Mouse (Mus musculus): Measurements from ENCODE around the gene Fancc. TPM values are rescaled to one million over a fixed set of nuclear protein-coding genes. Genes with fewer than 3 reads are reported as not detected.
"Not testable (repeated sequence)": the region's sequence is repeated elsewhere in the genome, so short reads cannot be mapped to it uniquely, and the experiment has no call there.

The Fancc gene
- polyA plus RNA-seq, 1 experiment from 2014 or later, result 21.8 TPM

DNA sequence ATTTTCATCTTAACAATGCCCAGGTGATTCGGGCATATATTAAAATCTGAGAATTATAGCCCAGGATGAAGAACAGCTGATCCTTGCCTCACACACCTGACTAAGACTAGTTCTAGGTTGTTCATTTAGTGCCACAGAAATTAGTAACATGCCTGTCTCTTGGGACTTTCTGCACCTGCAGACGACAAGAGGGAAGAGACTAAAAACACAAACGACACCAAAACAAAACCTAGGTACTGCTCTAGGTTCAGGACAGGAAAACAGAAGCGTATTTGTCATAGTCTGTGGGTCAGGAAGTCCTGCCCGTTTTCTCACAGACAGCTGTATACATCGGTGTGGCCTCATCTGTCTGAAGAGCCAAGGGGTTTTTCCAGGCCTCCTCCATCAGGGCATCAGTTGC lies 51.7 kb downstream of the Fancc start:
- Histone ChIP-seq H3K27me3 (no peaks in the 10 kb centered on the region), H3K36me3 (no peaks in the 10 kb centered on the region), H3K4me1 (no peaks in the 10 kb centered on the region), H3K9me3 (replicated peaks) (no peaks in the 10 kb centered on the region), H3K9ac (no peak overlapping the region), H3K27ac (no peak overlapping the region), H3K4me2 (no peak overlapping the region), H3K4me3 (replicated peaks) (no peak overlapping the region)
- WGBS, result 78% methylated on average over 6 of the region's 6 CpGs
- ATAC-seq (replicated peaks; ENCODE audit: low FRiP score), result no peak

DNA sequence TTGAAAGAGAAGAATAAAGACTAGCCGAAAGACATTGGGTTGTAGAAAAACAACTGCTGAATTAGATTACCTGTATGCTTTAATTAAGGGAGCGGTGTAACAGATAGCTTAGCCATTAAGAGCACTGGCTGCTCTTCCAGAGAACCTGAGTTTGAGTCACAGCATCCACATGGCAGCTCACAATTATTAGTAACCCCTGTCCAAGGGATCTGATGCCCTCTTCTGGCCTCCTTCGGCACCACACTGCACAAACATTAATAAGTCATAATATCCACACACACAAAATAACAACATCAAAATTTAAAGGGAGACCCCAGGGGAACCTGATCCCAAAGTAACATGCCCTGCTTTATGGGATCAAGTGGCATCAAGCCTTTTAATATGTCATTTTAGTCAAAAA lies 64.3 kb downstream of the Fancc start:
- no peak for ATAC-seq (replicated peaks; ENCODE audit: low FRiP score)
- Histone ChIP-seq H3K27me3 (no peaks in the 10 kb centered on the region), H3K4me2 (no peak overlapping the region)

DNA sequence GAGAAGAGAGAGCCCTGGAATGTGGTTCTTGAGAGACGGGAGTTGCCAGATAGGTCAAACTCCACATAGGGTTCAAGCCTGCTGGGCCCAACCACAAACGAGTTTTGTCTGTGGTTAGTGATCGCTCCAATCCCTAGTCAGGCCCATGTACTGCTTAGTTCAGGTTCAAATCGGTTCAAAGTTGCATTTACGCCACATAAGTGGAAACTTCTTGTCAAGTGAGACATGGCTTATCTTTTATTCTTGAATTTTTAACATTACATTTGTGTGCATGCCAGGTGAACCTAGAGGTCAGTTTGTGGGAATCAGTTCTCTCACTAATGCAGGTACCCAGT lies 65.3 kb downstream of the Fancc start:
- WGBS, result 15% methylated on average over 5 of the region's 5 CpGs
- Histone ChIP-seq H3K4me2 (peak overlapping the region; percentile 69), H3K27ac (peak overlapping the region; percentile 100), H3K9me3 (replicated peaks) (no peaks in the 10 kb centered on the region), H3K4me3 (replicated peaks) (peak overlapping the region; percentile 70), H3K36me3 (no peaks in the 10 kb centered on the region), H3K4me1 (peaks cover 9% of the 10 kb centered on the region; the same call in 1 of the 2 replicates), H3K27me3 (no peaks in the 10 kb centered on the region), H3K9ac (peak overlapping the region; percentile 76)
- no peak for ATAC-seq (replicated peaks; ENCODE audit: low FRiP score)

More for the DNA sequence above, 64.3 kb downstream of the Fancc start:
- no peak overlapping the region for H3K27ac ChIP-seq
- no peak overlapping the region for H3K9ac ChIP-seq
- WGBS, result 85% methylated on average over 3 of the region's 3 CpGs
- H3K4me1 ChIP-seq, result peaks cover 9% of the 10 kb centered on the region; the same call in 1 of the 2 replicates
- H3K9me3 ChIP-seq (replicated peaks), result no peaks in the 10 kb centered on the region
- H3K4me3 ChIP-seq (replicated peaks), result no peak overlapping the region
- no peaks in the 10 kb centered on the region for H3K36me3 ChIP-seq

DNA sequence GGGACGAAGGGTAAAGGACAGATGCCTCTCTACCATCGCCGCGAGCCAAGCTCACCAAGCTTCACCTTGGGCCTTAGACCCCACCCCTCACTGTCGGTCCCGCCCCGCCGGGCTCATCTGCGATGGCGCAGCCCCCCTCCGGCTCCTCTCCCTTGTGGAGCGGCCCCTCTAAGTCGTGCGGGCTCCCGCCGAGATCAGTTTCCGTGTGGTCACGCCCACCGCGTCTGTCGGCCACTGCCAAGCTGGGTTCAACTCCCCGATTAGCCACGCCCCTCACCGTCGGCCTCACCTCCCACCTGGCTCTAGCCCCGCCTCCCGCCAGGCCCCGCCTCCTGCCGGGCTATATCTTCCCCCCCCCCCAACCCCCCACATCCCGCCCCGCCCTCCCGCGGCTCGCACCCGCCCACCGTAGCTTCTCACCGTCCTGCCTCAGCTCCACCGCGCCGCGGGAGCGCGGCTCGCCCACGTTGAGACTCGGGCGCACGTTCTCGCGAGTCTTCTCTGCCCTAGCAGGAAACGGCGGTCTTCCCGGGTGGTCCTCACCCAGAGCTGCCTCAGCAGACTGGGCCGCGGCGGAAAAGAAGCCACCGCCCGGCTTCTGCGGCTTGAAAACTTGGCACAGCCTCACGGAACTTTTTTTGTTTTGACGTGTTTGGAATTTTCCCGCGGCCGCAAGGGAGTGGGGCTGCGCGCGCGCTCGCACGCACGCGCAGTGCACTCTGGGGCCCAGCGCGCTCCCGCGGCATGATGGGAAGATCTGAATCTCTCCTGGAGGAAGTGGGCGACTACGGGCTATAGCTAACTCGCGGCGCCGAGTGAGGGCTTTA lies 65.8 kb downstream of the Fancc start:
- peak; percentile 98 for ATAC-seq (replicated peaks; ENCODE audit: low FRiP score)
- Histone ChIP-seq H3K27me3 (no peaks in the 10 kb centered on the region), H3K27ac (peak overlapping the region; percentile 100), H3K4me1 (peaks cover 9% of the 10 kb centered on the region; the same call in 1 of the 2 replicates), H3K4me2 (peak overlapping the region; percentile 69), H3K4me3 (replicated peaks) (peak overlapping the region; percentile 70), H3K9ac (peak overlapping the region; percentile 76), H3K36me3 (no peaks in the 10 kb centered on the region), H3K9me3 (replicated peaks) (no peaks in the 10 kb centered on the region)
- under 1% methylated on average over 82 of the region's 82 CpGs for WGBS

DNA sequence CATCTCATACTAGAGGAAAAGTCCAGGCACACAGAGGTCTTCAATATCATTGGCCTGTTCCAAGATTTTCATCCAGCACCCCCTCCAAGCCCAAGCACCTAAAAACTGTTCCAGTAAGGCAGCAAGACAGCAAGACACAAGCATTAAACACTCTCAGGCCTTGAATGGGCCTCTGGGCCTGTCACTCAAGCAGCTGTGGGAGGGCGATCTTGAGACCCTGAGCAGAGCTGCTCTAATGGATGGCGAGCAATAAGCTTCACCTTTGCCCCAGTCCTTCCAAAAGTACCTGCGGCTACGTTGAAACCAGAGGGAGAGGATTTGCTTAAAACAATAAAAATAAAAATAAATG lies 66.4 kb downstream of the Fancc start:
- no peaks in the 10 kb centered on the region for H3K36me3 ChIP-seq
- no peaks in the 10 kb centered on the region for H3K27me3 ChIP-seq
- peak overlapping the region; percentile 70 for H3K4me3 ChIP-seq (replicated peaks)
- H3K27ac ChIP-seq, result peak overlapping the region; percentile 100
- H3K4me2 ChIP-seq, result peak overlapping the region; percentile 69
- H3K4me1 ChIP-seq, result peaks cover 9% of the 10 kb centered on the region; the same call in 1 of the 2 replicates
- peak overlapping the region; percentile 76 for H3K9ac ChIP-seq
- WGBS, result under 1% methylated on average over 4 of the region's 4 CpGs
- ATAC-seq (replicated peaks; ENCODE audit: low FRiP score), result peak; percentile 83
- no peaks in the 10 kb centered on the region for H3K9me3 ChIP-seq (replicated peaks)

DNA sequence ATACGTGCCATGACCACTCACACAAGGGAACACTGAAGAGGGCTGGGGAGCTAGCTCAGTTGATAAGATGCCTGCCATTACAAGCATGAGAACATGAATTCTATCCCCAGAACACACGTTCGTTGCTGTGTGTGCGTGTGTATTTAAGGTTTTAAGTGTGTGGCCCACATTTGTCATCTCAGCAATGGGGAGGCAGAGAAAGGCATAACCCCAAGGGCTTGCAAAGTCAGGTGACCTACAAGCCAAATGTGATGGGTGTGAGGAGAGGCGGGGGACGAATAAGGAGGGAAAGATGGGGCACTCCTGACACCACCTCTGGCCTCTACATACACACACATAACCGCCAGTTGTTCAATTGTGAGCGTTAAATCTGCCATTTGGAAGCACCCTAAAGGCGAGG lies 66.9 kb downstream of the Fancc start:
- Histone ChIP-seq H3K4me1 (peaks cover 9% of the 10 kb centered on the region; the same call in 1 of the 2 replicates), H3K4me2 (peak overlapping the region; percentile 69), H3K27me3 (no peaks in the 10 kb centered on the region), H3K9ac (peak overlapping the region; percentile 76), H3K4me3 (replicated peaks) (peak overlapping the region; percentile 70), H3K27ac (peak overlapping the region; percentile 100), H3K9me3 (replicated peaks) (no peaks in the 10 kb centered on the region), H3K36me3 (no peaks in the 10 kb centered on the region)
- ATAC-seq (replicated peaks; ENCODE audit: low FRiP score), result no peak; the same call in 1 of the 2 replicates
- 78% methylated on average over 9 of the region's 9 CpGs for WGBS

DNA sequence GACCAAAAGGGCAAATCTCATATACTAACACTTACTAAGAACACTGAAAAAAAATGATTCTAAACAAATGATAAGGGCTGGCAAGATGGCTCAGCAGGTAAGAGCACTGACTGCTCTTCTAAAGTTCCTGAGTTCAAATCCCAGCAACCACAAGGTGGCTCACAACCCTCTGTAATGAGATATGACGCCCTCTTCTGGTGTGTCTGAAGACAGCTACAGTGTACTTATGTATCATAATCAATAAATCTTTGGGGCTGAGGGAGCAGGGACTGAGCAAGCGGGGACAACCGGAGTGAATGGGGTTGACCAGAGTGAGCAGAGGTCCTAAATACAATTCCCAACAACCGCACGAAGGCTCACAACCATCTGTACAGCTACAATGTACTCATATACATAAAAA lies 68.9 kb downstream of the Fancc start:
- not testable (repeated sequence) for H3K27ac ChIP-seq; H3K9ac ChIP-seq; ATAC-seq (replicated peaks; ENCODE audit: low FRiP score); H3K4me1 ChIP-seq; H3K4me2 ChIP-seq; H3K27me3 ChIP-seq; H3K36me3 ChIP-seq; H3K9me3 ChIP-seq (replicated peaks); H3K4me3 ChIP-seq (replicated peaks)
- WGBS, result 93% methylated on average over 5 of the region's 5 CpGs

DNA sequence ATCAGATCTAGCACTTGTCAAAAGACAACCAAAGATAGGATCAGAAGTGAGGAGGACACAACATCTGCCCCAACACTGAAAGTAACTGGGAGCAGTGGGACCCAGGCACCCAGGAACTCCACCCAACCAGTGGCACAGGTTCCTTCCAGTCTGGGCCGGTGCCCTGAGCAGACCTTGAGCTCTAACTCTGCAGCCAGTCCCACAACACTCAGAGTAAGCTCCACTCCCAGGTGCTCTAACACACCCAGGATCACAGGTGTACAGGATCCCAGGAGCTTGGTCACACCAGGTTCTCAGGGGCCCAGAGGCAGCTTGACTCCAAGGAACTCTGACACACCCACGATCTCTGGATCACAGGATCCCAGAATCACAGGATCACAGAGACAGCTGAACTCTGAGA lies 74.0 kb downstream of the Fancc start:
- H3K9ac ChIP-seq, result no peak overlapping the region
- H3K27ac ChIP-seq, result no peak overlapping the region
- peaks cover 3% of the 10 kb centered on the region; the same call in 1 of the 2 replicates for H3K9me3 ChIP-seq (replicated peaks)
- no peak overlapping the region for H3K4me3 ChIP-seq (replicated peaks)
- 93% methylated on average over 2 of the region's 2 CpGs for WGBS
- no peaks in the 10 kb centered on the region for H3K36me3 ChIP-seq
- no peak for ATAC-seq (replicated peaks; ENCODE audit: low FRiP score)
- no peaks in the 10 kb centered on the region for H3K4me1 ChIP-seq
- no peaks in the 10 kb centered on the region for H3K27me3 ChIP-seq
- H3K4me2 ChIP-seq, result no peak overlapping the region

DNA sequence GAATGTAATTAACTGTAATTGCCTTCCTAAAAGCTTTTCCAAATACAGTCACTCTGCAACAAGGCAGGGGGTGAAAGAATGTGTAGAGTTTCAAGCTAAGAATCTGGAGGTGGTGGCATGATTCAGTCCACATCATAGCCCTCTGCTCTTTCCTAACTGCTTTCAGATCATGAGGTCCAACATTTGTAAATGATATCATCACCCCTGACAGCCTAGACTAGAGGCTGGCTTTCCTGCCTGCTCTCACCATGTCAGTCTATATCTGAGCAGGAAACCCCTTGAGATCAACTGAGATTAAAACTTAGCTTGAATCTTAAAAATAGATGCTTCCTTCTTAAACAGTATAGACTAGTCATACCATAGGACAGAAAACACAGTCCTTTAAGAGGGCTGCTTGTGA lies 75.9 kb downstream of the Fancc start:
- H3K4me2 ChIP-seq, result no peak overlapping the region
- no peak for ATAC-seq (replicated peaks; ENCODE audit: low FRiP score)
- no peaks in the 10 kb centered on the region for H3K27me3 ChIP-seq
- H3K4me3 ChIP-seq (replicated peaks), result no peak overlapping the region
- H3K9me3 ChIP-seq (replicated peaks), result peaks cover 3% of the 10 kb centered on the region; the same call in 1 of the 2 replicates
- no peaks in the 10 kb centered on the region for H3K36me3 ChIP-seq
- no peak overlapping the region for H3K27ac ChIP-seq
- no peak overlapping the region for H3K9ac ChIP-seq
- no peaks in the 10 kb centered on the region for H3K4me1 ChIP-seq

DNA sequence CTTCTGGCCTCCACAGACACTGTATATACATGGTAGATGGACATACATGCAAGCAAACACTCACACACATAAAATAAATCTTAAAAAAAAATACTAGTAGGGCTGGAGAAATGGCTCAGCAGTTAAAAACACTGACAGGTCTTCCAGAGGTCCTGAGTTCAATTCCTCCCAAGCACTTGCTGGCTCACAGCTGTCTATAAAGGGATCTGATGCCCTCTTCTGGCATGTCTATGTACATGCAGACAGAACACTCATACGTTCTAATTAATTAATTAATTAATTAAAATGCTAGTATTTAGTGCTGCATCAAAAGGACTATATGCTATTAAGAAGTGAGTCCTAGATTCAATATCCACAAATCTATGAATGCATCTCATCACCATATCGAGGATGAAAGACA lies 78.9 kb downstream of the Fancc start:
- Histone ChIP-seq H3K27ac (no peak overlapping the region), H3K4me3 (replicated peaks) (no peak overlapping the region)
- 85% methylated on average over 2 of the region's 2 CpGs for WGBS

DNA sequence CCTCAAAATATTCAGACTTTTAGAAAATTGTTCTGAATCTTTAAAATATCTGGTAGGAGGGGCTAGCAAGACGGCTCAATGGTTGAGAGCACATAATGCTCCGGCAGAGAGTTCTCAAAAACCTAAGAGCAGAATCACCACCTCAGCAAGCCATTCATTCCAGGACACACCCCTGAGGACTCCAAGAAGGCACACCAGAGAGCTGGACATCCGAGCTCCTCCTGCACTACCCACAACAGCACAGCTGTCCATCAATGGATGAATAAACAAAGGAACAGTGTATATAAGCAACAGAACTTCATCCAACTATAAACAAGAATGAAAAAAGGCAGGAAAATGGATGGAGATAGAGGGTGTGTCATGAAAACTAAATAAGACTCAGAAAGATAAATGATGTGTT lies 80.3 kb downstream of the Fancc start:
- H3K27ac ChIP-seq, result no peak overlapping the region
- WGBS, result 62% methylated on average over 3 of the region's 3 CpGs
- no peak for ATAC-seq (replicated peaks; ENCODE audit: low FRiP score)

More for the DNA sequence above, 78.9 kb downstream of the Fancc start:
- no peaks in the 10 kb centered on the region for H3K4me1 ChIP-seq
- H3K9me3 ChIP-seq (replicated peaks), result no peaks in the 10 kb centered on the region
- no peak for ATAC-seq (replicated peaks; ENCODE audit: low FRiP score)
- no peak overlapping the region for H3K9ac ChIP-seq
- no peaks in the 10 kb centered on the region for H3K27me3 ChIP-seq
- no peak overlapping the region for H3K4me2 ChIP-seq
- H3K36me3 ChIP-seq, result no peaks in the 10 kb centered on the region

DNA sequence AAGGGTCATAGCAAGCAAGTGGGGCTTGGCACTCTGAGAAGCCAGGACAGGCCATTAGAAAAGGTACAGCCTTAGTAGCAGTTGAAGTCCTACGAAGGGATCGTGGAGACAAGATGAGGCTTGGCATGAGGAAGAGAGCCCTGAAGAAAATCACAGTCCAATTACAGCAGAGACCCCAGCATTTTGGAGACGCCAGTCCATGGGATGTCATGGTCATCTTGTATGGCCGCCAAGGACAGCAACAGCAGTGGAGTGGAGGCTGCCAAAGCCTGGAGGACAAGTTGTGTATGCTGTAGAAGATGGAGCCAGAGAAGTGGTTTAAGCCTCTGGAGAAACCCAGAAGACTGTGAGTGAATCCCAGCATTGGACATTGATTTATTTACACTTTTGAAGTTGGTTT lies 84.4 kb downstream of the Fancc start:
- no peak overlapping the region for H3K4me3 ChIP-seq (replicated peaks)
- no peaks in the 10 kb centered on the region for H3K9me3 ChIP-seq (replicated peaks)
- no peak overlapping the region for H3K9ac ChIP-seq
- WGBS, result 96% methylated on average over 4 of the region's 4 CpGs
- no peaks in the 10 kb centered on the region for H3K27me3 ChIP-seq
- no peak for ATAC-seq (replicated peaks; ENCODE audit: low FRiP score)
- H3K4me1 ChIP-seq, result 0 out of 2 replicates have a peak, but pooled peaks cover 5% of the 10 kb centered on the region
- H3K4me2 ChIP-seq, result no peak overlapping the region
- H3K36me3 ChIP-seq, result no peaks in the 10 kb centered on the region
- no peak overlapping the region for H3K27ac ChIP-seq

More for the DNA sequence above, 80.3 kb downstream of the Fancc start:
- no peaks in the 10 kb centered on the region for H3K4me1 ChIP-seq
- no peak overlapping the region for H3K4me2 ChIP-seq
- no peak overlapping the region for H3K4me3 ChIP-seq (replicated peaks)
- no peaks in the 10 kb centered on the region for H3K9me3 ChIP-seq (replicated peaks)
- no peaks in the 10 kb centered on the region for H3K27me3 ChIP-seq
- no peak overlapping the region for H3K9ac ChIP-seq
- no peaks in the 10 kb centered on the region for H3K36me3 ChIP-seq
